Mouse (Mus musculus): ENCODE measurements around the gene Bcas1. TPM values are rescaled to one million over a fixed set of nuclear protein-coding genes. Genes with fewer than 3 reads are reported as not detected.

The Bcas1 gene
- polyA plus RNA-seq, 1 experiment, result 7.5 TPM

GRCm38 (mm10) chr2:170310310-170310987 is 117.2 kb downstream of the Bcas1 start:
- no peak for DNase-seq (ENCODE audit: low spot score)

GRCm38 (mm10) chr2:170308966-170309365 is 118.7 kb downstream of the Bcas1 start:
- DNase-seq (ENCODE audit: low spot score), result no peak

GRCm38 (mm10) chr2:170308033-170308820 is 119.4 kb downstream of the Bcas1 start:
- DNase-seq (ENCODE audit: low spot score), result no peak

- no peak for DNase-seq (ENCODE audit: low spot score)
Observed at GRCm38 (mm10) chr2:170307589-170308021, 120.0 kb downstream of the Bcas1 start.

- no peak for DNase-seq (ENCODE audit: low spot score)
Observed at GRCm38 (mm10) chr2:170306637-170307320, 120.9 kb downstream of the Bcas1 start.

- no peak for DNase-seq (ENCODE audit: low spot score)
Observed at GRCm38 (mm10) chr2:170304766-170305165, 122.9 kb downstream of the Bcas1 start.

- no peak for DNase-seq (ENCODE audit: low spot score)
Observed at GRCm38 (mm10) chr2:170303595-170303994, 124.0 kb downstream of the Bcas1 start.

- DNase-seq (ENCODE audit: low spot score), result no peak
Observed at GRCm38 (mm10) chr2:170302825-170303224, 124.8 kb downstream of the Bcas1 start.

Other genes with a start within 250 kb of the Bcas1 start
- gene Pfdn4, start 68.6 kb upstream of the Bcas1 start, polyA plus RNA-seq (2012; rRNA removed), result 24.3 and 31.9 TPM in 2 replicates
- not detected in 2 replicates for gene Cyp24a1, start 69.3 kb upstream of the Bcas1 start, polyA plus RNA-seq (2012; rRNA removed)
- not detected in 2 replicates for gene 4930470P17Rik, start 174.2 kb upstream of the Bcas1 start, polyA plus RNA-seq (2012; rRNA removed)

Data from urinary bladder, adult 2 months (tissue).